Mouse (Mus musculus): Measurements from ENCODE around the gene Mvd. TPM values are rescaled to one million over a fixed set of nuclear protein-coding genes. Genes with fewer than 3 reads are reported as not detected.

Mvd gene
- total RNA-seq, 2 experiments from 2014 or later, result 5.4 to 5.7 TPM

Small RNA genes within 50 kb of the gene (microRNA-seq; reads per million reads assigned to microRNA genes)
- 0 reads per million in 2 experiments for gene Gm24366

Other genes starting within 250 kb of the Mvd start
- gene Zfpm1, start 161.3 kb downstream of the Mvd start, total RNA-seq (2021), result 10 to 100 TPM; 35.3 to 38.0 TPM
- gene Trhr2, start 82.7 kb downstream of the Mvd start, total RNA-seq (2021), result not detected
- 10 to 100 TPM; 25.5 to 27.5 TPM for gene Zc3h18, start 66.8 kb downstream of the Mvd start, total RNA-seq (2021)
- not detected for gene Il17c, start 21.4 kb downstream of the Mvd start, total RNA-seq (2021)
- gene Cyba, start 10.5 kb downstream of the Mvd start, total RNA-seq (2021), result 10 to 100 TPM; 61.8 to 63.9 TPM
- under 1 TPM; 0.52 to 0.53 TPM for gene Snai3, start 17.3 kb upstream of the Mvd start, total RNA-seq (2021)
- gene Rnf166, start 32.6 kb upstream of the Mvd start, total RNA-seq (2021), result 10 to 100 TPM; 28.2 to 32.0 TPM
- 10 to 100 TPM in 1 of 2 experiments, 1 to 10 TPM in 1; 9.6 to 14.1 TPM for gene Ctu2, start 32.7 kb upstream of the Mvd start, total RNA-seq (2021)
- 10 to 100 TPM; 40.3 to 43.3 TPM for gene Piezo1, start 107.9 kb upstream of the Mvd start, total RNA-seq (2021)
- gene Cdt1, start 124.6 kb upstream of the Mvd start, total RNA-seq (2021), result 10 to 100 TPM in 1 of 2 experiments, 1 to 10 TPM in 1; 9.7 to 14.0 TPM
- 10 to 100 TPM; 37.9 to 41.8 TPM for gene Aprt, start 133.5 kb upstream of the Mvd start, total RNA-seq (2021)
- 1 to 10 TPM; 6.6 to 7.1 TPM for gene Galns, start 168.0 kb upstream of the Mvd start, total RNA-seq (2021)
- 10 to 100 TPM; 54.7 to 57.4 TPM for gene Trappc2l, start 168.2 kb upstream of the Mvd start, total RNA-seq (2021)
- not detected for gene Pabpn1l, start 179.3 kb upstream of the Mvd start, total RNA-seq (2021)